Mouse (Mus musculus) cerebellum, postnatal 14 days (tissue): ENCODE measurements around the gene Bin2.

ENCODE experiments used
- DNase-seq, 2 experiments: peaks; one replicate each; pipeline ENCODE4 v3.0.0; 2021; ENCODE audit warnings: mixed read lengths in 2 of 2

Gene Bin2

DNA sequence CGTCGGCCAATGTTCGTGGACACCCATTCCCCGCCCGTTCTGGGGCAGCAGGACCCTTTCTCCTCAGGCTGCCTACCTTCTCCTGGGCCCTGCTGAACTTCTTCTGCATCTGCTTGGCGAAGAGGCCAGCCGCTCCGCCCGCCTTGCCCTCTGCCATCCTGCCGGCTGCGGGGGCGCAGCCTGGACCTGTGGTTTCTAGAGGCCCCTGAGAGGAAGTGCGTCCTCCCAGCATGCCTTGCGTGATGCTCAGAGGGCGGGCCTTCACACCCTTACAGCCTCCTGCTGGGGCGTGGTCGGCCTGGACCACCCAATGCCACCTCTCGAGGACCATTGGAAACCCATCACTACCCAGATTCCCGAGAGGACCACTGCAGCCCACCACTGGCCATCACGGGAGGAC, at the start of gene Bin2:
Bin2 (minus strand) TSS at position 217 of the 400 bp plus-strand sequence.
- DNase-seq = no peak

GRCm38 (mm10) chr15:100718572-100718971, 49.2 kb upstream of the Bin2 start:
- DNase-seq = peak in 1 of 2 experiments; percentile 19

- no peak for DNase-seq
Measured at GRCm38 (mm10) chr15:100717933-100718332, 48.6 kb upstream of the Bin2 start.

DNA sequence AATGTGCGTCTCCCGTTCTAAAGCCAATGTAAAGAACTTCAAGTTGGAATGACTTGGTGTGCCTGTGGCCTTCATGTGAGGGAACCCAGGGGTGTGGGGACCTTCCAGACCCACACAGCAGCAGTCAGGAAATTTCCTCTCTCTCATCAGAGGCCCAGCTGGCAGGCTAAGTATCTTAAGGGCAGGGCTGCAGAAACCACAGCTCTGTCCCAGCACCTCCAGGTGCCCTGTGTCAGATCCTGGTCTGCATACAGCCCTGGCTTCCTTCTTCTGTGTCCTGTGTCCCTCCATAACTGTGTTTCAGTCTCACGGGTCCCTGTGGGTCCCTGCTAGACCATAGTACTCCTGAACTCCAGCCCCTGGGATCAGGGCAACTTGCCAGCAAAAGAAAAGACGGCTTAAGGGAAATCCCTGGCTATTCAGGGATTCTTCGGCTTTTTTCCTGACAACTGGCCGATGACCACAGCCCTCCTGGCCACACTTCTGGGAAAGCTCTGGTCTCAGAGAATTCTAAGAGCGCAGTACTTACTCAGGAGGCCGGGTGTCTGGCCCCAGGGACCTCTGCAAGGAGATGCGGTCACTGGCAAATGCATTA, 46.1 kb upstream of the Bin2 start:
- no peak for DNase-seq

DNA sequence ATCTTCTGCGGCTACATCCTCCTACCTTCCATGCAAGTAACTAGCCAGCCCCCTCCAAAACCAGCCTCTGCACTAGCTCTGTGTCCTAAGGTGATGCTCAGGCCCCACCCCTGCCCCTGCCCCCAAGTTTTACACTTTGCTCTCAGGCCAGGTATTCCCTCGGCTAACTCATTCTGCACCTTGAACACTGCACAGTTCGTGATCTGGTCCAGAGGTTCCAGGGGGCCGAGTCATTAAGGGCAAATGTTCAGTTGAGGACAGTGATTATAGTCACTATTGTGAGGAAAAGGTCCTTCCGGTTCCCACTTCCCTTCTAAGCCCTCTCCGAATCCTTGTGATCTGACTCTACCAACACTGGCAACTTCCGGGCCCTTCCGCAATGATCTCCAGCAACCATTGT, 45.1 kb upstream of the Bin2 start:
- DNase-seq = no peak

DNA sequence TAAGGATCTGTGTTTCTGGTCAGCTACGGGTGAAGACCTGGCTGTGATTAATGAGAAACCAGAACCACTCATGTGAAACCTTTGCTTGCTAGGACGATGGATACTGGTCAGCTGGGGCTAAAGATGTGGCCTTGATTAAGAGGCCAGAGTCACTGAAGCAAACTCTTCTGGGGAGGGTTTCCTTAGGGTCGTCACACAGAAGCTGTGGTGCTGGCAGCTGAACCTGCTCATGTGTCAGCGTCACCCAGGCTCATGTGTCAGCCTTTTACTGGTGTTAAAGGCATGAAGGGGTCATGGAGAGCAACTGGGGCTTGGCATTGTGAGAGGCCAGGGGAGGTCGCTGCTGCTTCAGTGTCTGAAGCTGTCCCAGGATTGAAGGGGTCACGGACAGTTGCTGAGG, 41.5 kb upstream of the Bin2 start:
- no peak for DNase-seq

- DNase-seq = no peak
Measured at GRCm38 (mm10) chr15:100708433-100709078, 39.2 kb upstream of the Bin2 start.

DNA sequence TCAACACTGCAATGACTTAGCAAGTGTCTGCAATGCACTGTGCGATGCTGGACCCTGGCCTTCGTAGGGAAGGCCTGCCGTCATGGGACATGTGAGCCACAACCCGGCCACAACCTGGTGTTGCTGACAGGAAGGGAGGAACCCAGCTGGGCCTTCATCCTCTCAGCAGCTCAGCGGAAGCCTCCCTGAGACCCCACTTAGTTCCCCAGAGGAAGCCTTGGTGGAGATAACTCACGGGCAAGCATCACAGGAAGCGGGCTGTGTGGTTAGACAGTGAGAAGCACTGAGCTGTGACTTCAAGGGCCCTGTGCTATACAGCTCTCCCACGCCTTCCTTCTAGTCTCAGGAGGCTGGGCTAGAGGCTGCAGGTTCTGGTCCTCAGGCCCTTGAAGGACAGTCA, 36.9 kb upstream of the Bin2 start:
- DNase-seq = no peak

DNA sequence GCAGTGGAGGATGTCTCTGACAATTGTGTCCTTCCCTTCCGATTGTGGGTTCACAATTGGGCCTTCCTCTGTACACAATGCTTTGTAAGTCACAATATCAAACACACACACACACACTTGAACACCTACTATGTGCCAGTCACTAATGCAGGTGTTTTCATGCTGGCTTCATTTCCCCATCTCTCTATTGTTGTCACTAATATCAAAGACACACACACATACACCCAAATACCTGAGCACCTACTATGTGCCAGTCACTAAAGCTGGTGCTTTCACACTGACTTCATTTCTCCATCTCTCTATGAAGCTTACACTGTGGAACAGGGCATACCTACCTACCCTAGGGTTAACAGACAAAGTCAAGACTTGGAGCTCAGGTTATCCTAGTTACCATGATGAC, 36.0 kb upstream of the Bin2 start:
- no peak for DNase-seq

DNA sequence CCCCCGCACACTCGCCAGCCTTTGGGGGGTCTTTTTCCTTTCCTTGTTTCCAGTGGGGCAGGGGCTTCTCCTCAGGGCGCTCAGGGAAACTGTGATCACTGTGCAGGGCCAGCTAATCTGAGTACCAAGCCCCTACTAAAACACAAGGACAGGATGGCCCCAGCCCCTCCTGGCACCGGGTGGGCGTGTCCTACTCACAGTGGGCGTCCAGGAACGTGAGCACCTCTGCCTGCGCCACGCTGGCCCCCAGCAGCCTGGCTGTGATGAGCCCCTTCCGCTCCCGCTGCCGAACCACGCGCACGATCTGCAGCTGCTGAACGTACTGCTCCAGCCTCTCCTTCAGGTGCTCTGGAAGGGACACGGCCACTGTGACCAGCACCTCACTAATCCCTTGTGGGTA, 34.6 kb upstream of the Bin2 start:
- no peak for DNase-seq

- no peak for DNase-seq
Measured at GRCm38 (mm10) chr15:100701856-100702255, 32.5 kb upstream of the Bin2 start.

DNA sequence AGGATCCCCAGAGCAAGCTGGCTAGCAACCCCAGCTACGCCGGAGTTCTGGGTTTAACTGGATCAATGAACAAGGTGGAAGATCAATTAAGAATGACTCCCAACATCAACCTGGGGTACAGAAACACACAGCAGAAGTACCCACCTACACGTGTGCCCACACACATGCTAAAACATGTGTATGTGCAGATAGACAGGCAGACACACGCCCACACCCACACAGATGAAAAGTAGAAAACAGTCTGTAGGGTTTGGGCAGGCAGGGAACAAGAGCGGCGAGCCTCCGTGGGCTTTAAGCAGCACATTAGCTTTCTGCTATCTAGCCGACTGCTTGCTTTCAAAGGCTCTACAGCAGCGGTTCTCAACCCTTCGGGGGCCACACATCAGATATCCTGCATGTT, 31.8 kb upstream of the Bin2 start:
- DNase-seq = no peak

- no peak for DNase-seq
Measured at GRCm38 (mm10) chr15:100700424-100700823, 31.1 kb upstream of the Bin2 start.

- DNase-seq = no peak
Measured at GRCm38 (mm10) chr15:100699386-100699785, 30.0 kb upstream of the Bin2 start.

DNA sequence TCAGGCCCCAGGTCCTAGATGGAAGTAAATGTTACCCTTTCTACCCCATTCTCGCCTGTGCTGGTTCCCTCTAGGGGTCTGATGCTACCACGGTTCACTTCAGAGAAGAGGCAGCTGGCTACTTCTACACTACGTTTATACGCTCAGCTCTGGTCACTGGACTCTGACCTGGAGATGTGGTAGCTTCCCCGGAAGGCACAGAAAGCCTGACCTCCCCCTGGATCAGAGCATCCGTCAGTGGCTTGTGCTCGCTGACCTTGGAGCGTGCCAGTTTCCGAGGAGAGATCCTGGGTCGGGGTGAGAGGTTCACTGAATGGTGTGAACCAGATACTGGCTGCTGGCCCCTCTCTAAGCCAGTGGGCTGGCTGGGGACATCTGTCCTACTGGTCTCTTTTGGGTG, 28.7 kb upstream of the Bin2 start:
- no peak for DNase-seq

- DNase-seq = peak in 1 of 2 experiments; percentile 17
Measured at GRCm38 (mm10) chr15:100694406-100694805, 25.1 kb upstream of the Bin2 start.

DNA sequence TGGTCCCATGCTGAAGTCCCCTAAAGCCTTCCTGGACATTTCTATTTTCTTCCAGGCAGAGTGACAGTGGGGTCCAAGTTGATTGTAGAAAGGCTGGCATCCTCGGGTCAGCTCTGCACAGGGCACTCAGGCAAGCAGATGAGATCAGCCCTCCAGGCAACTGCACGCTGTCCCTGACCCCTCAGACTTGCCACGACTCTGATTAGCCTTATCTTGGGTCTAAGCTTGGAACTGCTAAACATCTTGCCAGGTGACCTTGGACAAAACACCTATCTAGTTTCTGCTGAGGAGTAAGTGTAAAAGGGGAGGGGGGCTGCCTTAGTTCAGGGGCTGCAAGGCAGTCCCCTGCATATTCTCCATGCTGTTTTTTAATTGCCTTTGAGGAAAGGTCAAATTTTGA, 22.6 kb upstream of the Bin2 start:
- DNase-seq = no peak

DNA sequence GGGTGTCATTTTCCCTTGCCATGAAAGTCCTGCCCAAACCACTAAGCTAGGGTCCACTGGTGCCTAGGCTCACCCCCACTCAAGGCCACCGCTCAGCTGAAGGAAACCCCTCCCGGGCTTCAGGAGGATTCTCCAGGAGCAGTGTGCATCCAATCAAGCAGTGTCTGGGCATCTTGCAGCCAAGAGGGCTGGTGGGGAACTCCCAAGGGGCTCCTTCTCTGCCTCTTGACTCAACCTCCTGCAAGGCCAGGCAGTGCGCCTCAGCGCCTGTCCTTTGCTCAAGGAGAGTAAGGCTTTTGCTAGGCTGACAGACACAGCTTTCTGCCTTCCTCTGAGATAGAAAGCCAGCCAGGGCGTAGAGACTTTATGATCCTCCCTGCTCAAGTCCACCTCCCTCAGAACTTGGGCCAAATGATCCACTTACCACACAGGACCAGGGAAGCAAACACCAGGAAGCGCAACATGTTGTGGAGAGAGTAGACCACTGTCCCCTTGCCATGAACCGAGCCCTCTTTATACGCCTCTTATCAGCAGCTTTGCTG, 18.1 kb upstream of the Bin2 start, which contains the start of gene Cela1:
Cela1 (minus strand) TSS at position 492 of the 542 bp plus-strand sequence.
- DNase-seq = no peak

- DNase-seq = no peak
Measured at GRCm38 (mm10) chr15:100686989-100687388, 17.6 kb upstream of the Bin2 start.

GRCm38 (mm10) chr15:100686434-100686833, 17.1 kb upstream of the Bin2 start:
- DNase-seq = no peak

DNA sequence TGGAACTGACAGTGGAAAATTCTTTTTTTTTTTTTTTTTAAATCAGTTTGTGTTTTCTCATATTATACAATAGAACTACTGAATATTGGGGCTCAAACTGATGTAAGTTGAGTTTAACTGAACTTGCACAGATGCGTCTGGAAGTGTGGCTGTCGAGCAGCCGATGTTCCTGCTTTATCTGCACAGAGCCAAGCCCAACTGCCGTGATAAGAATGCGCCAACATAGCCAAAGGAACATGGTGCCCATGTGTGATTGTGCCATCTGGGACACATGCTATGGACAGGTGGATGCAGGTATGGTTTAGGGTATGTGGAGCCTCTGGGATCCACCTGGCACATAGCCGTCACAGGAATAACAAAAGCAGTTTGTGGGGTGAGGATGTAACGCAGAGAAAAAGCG, 16.5 kb upstream of the Bin2 start:
- DNase-seq = no peak

DNA sequence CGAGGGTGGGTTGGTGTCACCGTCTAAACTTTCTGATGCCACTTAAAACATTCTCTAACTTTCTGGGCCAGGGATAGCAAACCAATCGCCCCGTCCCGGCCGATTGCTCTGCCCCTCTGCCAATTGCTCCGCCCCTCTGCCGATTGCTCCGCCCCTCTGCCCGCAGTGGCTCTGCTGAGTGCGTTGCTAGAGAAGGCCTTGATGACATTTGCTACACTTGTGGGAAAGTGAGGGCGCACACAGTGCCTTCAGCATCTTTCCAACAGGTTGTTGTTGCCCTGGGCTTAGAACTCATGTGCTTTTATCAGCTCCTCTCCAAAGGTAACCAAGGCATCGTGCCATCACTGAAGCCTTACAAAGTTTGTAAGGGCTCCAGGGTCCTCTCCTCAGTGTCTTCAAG, 15.9 kb upstream of the Bin2 start:
- no peak for DNase-seq

GRCm38 (mm10) chr15:100684450-100684849, 15.1 kb upstream of the Bin2 start:
- DNase-seq = no peak

DNA sequence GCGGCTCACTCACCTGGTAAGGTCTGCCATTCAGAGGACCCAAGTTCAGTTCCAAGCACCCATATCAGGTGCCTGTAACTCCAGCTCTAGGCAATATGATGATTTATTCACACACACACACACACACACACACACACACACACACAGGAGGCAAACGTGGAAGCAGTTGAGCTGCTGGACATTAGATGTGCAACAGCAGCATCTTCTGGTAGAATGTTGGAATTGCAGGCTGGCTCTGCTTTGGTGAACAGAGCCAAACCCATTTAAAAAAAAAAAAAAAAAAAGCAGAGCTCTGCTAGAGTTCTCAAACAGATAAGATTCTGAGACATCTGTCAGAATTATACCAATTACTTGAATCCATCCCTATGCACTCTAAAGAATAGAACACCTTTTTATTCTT, 13.7 kb upstream of the Bin2 start:
- peak; percentile 85 to 89 for DNase-seq

- no peak for DNase-seq
Measured at GRCm38 (mm10) chr15:100681770-100682169, 12.4 kb upstream of the Bin2 start.
